Mouse (Mus musculus) spleen, adult 2 months (tissue): Measurements from ENCODE around the gene Mettl7a1. TPM values are rescaled to one million over a fixed set of nuclear protein-coding genes. Genes with fewer than 3 reads are reported as not detected.

Experiments
- DNase-seq, 2 experiments: peaks; one replicate each; pipeline versions ENCODE4 v3.0.0 to v3.0.0-alpha.2; 2012 to 2021; ENCODE audit warnings: low spot score in 2 of 2, low read depth in 1 of 2
- H3K27ac ChIP-seq: fragments of 200-500 bp; 2 replicates; pipeline ENCODE4 v1.5.1; 2012; ENCODE audit warnings: low read length, inconsistent platforms; ENCODE audit not compliant: insufficient read depth
- H3K27me3 ChIP-seq: fragments of 200-500 bp; 2 replicates; pipeline ENCODE4 v1.6.1; 2012; ENCODE audit warnings: mild to moderate bottlenecking, moderate library complexity, low read length, inconsistent platforms; ENCODE audit not compliant: control insufficient read depth, insufficient read depth
- H3K36me3 ChIP-seq: fragments of 200-500 bp; 2 replicates; pipeline ENCODE4 v1.6.1; 2012; ENCODE audit warnings: mild to moderate bottlenecking, low read length, inconsistent platforms; ENCODE audit not compliant: control insufficient read depth, insufficient read depth
- H3K4me1 ChIP-seq: fragments of 200-500 bp; 2 replicates; pipeline ENCODE4 v1.6.1; 2011; ENCODE audit warnings: inconsistent platforms; ENCODE audit not compliant: control insufficient read depth, insufficient read depth, insufficient read length
- H3K4me3 ChIP-seq: fragments of 200-500 bp; 2 replicates; pipeline ENCODE4 v1.5.1; 2011; ENCODE audit warnings: mild to moderate bottlenecking, inconsistent platforms; ENCODE audit not compliant: insufficient read depth, insufficient read length; ENCODE audit errors: extremely low read depth
- CTCF ChIP-seq: fragments of 200-500 bp; IDR thresholded peaks from 2 replicates; pipeline ENCODE4 v1.5.1; 2011; ENCODE audit warnings: mild to moderate bottlenecking, inconsistent platforms; ENCODE audit not compliant: insufficient read depth, insufficient read length, insufficient replicate concordance; ENCODE audit errors: extremely low read depth
- POLR2A ChIP-seq: fragments of 200-500 bp; IDR thresholded peaks from 2 replicates; pipeline ENCODE4 v1.6.1; 2011; ENCODE audit warnings: low read depth, low read length, inconsistent platforms
- WGBS: fragments of 180-500 bp; shearing (Covaris S2); methylation state at CpG from one replicate; pipeline ENCODE4 v1.1.7; 2018; 5-methylcytosine and 5-hydroxymethylcytosine counted together
- polyA plus RNA-seq: library from polyadenylated mRNA; depleted of rRNA; stranded (reverse); fragments of >200 nt; gene quantifications from 2 replicates; pipeline ENCODE4 v1.2.3, GENCODE M21; 2012

Gene Mettl7a1
- polyA plus RNA-seq, 1 experiment, result 16.9 TPM

- H3K36me3 ChIP-seq, result no peaks in the 10 kb centered on the region
- H3K27me3 ChIP-seq, result no peaks in the 10 kb centered on the region
- no peak overlapping the region for H3K27ac ChIP-seq
- TF ChIP-seq POLR2A (no peak), CTCF (no peak)
- H3K4me3 ChIP-seq, result no peak overlapping the region
- no peak for DNase-seq
- H3K4me1 ChIP-seq, result no peaks in the 10 kb centered on the region
- WGBS, result 91% methylated on average over 4 of the region's 4 CpGs
Measured at GRCm38 (mm10) chr15:100276403-100276802, 27.5 kb upstream of the Mettl7a1 start.

GRCm38 (mm10) chr15:100277586-100277985 lies 26.4 kb upstream of the Mettl7a1 start:
- Histone ChIP-seq H3K27me3 (no peaks in the 10 kb centered on the region), H3K4me3 (no peak overlapping the region), H3K27ac (no peak overlapping the region), H3K4me1 (no peaks in the 10 kb centered on the region), H3K36me3 (no peaks in the 10 kb centered on the region)
- DNase-seq, result no peak
- 84% methylated on average over 3 of the region's 3 CpGs for WGBS
- no peak for TF ChIP-seq POLR2A
- TF ChIP-seq CTCF, result no peak

- Histone ChIP-seq H3K36me3 (no peaks in the 10 kb centered on the region), H3K4me3 (no peak within 1 kb of the TSS), H3K4me1 (no peaks in the 10 kb centered on the region), H3K27ac (no peak within 1 kb of the TSS), H3K27me3 (no peaks in the 10 kb centered on the region)
- no peak for TF ChIP-seq POLR2A
- no peak for TF ChIP-seq CTCF
- DNase-seq, result no peak
- 97% methylated on average over 20 of the region's 20 CpGs for WGBS
Measured at GRCm38 (mm10) chr15:100280626-100281025, 23.3 kb upstream of the Mettl7a1 start, which contains the start of gene Tmprss12. Gene Tmprss12, plus strand, starts transcription at chr15:100280837.

GRCm38 (mm10) chr15:100288980-100289379 lies 15.0 kb upstream of the Mettl7a1 start:
- WGBS, result 95% methylated on average over 6 of the region's 6 CpGs
- TF ChIP-seq POLR2A (no peak), CTCF (no peak)
- no peak overlapping the region for H3K27ac ChIP-seq
- no peaks in the 10 kb centered on the region for H3K36me3 ChIP-seq
- no peaks in the 10 kb centered on the region for H3K27me3 ChIP-seq
- no peaks in the 10 kb centered on the region for H3K4me1 ChIP-seq
- DNase-seq, result no peak
- no peak overlapping the region for H3K4me3 ChIP-seq

GRCm38 (mm10) chr15:100290858-100291257 lies 13.1 kb upstream of the Mettl7a1 start:
- no peaks in the 10 kb centered on the region for H3K36me3 ChIP-seq
- H3K4me3 ChIP-seq, result no peak overlapping the region
- WGBS, result 86% methylated on average over 5 of the region's 5 CpGs
- no peaks in the 10 kb centered on the region for H3K27me3 ChIP-seq
- no peak overlapping the region for H3K27ac ChIP-seq
- TF ChIP-seq CTCF (no peak), POLR2A (no peak)
- no peaks in the 10 kb centered on the region for H3K4me1 ChIP-seq
- DNase-seq, result no peak

- 87% methylated on average over 7 of the region's 7 CpGs for WGBS
Measured at GRCm38 (mm10) chr15:100292326-100292725, 11.6 kb upstream of the Mettl7a1 start.

GRCm38 (mm10) chr15:100297856-100298255 lies 6.1 kb upstream of the Mettl7a1 start:
- no peaks in the 10 kb centered on the region for H3K27me3 ChIP-seq
- H3K4me1 ChIP-seq, result no peaks in the 10 kb centered on the region
- no peaks in the 10 kb centered on the region for H3K36me3 ChIP-seq
- WGBS, result 70% methylated on average over 5 of the region's 5 CpGs
- no peak overlapping the region for H3K4me3 ChIP-seq
- TF ChIP-seq CTCF (no peak), POLR2A (no peak)
- no peak for DNase-seq
- no peak overlapping the region for H3K27ac ChIP-seq

More at GRCm38 (mm10) chr15:100292326-100292725, 11.6 kb upstream of the Mettl7a1 start:
- no peak for DNase-seq
- TF ChIP-seq POLR2A (no peak), CTCF (no peak)
- no peak overlapping the region for H3K4me3 ChIP-seq
- no peaks in the 10 kb centered on the region for H3K27me3 ChIP-seq
- H3K27ac ChIP-seq, result no peak overlapping the region
- H3K36me3 ChIP-seq, result no peaks in the 10 kb centered on the region
- no peaks in the 10 kb centered on the region for H3K4me1 ChIP-seq
